Mouse (Mus musculus): ENCODE results near the gene Sorcs3.

The Sorcs3 gene

GRCm38 (mm10) chr19:48205929-48206814, at the start of gene Sorcs3:
TSS of gene Sorcs3 (plus strand) at chr19:48206025.
- DNase-seq (ENCODE audit: low spot score in 2 of 2): no peak

GRCm38 (mm10) chr19:48165341-48165740, 40.5 kb upstream of the Sorcs3 start:
- DNase-seq (ENCODE audit: low spot score in 2 of 2): no peak

- DNase-seq (ENCODE audit: low spot score in 2 of 2): no peak
These were observed 38.7 kb upstream of the Sorcs3 start for GRCm38 (mm10) chr19:48167110-48167509.

GRCm38 (mm10) chr19:48168284-48168683, 37.5 kb upstream of the Sorcs3 start:
- no peak for DNase-seq (ENCODE audit: low spot score in 2 of 2)

GRCm38 (mm10) chr19:48174717-48175116, 31.1 kb upstream of the Sorcs3 start:
- no peak for DNase-seq (ENCODE audit: low spot score in 2 of 2)

- DNase-seq (ENCODE audit: low spot score in 2 of 2): no peak
These were observed 1.8 kb upstream of the Sorcs3 start for GRCm38 (mm10) chr19:48203928-48204470.

GRCm38 (mm10) chr19:48204476-48204875, 1.3 kb upstream of the Sorcs3 start:
- DNase-seq (ENCODE audit: low spot score in 2 of 2): no peak

GRCm38 (mm10) chr19:48204892-48205761, 698 bp upstream of the Sorcs3 start:
- no peak for DNase-seq (ENCODE audit: low spot score in 2 of 2)

- no peak for DNase-seq (ENCODE audit: low spot score in 2 of 2)
These were observed 1.3 kb downstream of the Sorcs3 start for GRCm38 (mm10) chr19:48206861-48207730.

GRCm38 (mm10) chr19:48207731-48208370, 2.0 kb downstream of the Sorcs3 start:
- no peak for DNase-seq (ENCODE audit: low spot score in 2 of 2)

- DNase-seq (ENCODE audit: low spot score in 2 of 2): no peak
These were observed 9.6 kb downstream of the Sorcs3 start for GRCm38 (mm10) chr19:48215379-48215778.

GRCm38 (mm10) chr19:48237786-48238372, 32.1 kb downstream of the Sorcs3 start:
- DNase-seq (ENCODE audit: low spot score in 2 of 2): no peak

GRCm38 (mm10) chr19:48238391-48238790, 32.6 kb downstream of the Sorcs3 start:
- DNase-seq (ENCODE audit: low spot score in 2 of 2): no peak

GRCm38 (mm10) chr19:48240960-48241359, 35.1 kb downstream of the Sorcs3 start:
- DNase-seq (ENCODE audit: low spot score in 2 of 2): no peak

- DNase-seq (ENCODE audit: low spot score in 2 of 2): no peak
These were observed 38.2 kb downstream of the Sorcs3 start for GRCm38 (mm10) chr19:48244036-48244435.

GRCm38 (mm10) chr19:48259223-48259622, 53.4 kb downstream of the Sorcs3 start:
- no peak for DNase-seq (ENCODE audit: low spot score in 2 of 2)

- DNase-seq (ENCODE audit: low spot score in 2 of 2): no peak
These were observed 54.8 kb downstream of the Sorcs3 start for GRCm38 (mm10) chr19:48260671-48261070.

- no peak for DNase-seq (ENCODE audit: low spot score in 2 of 2)
These were observed 57.9 kb downstream of the Sorcs3 start for GRCm38 (mm10) chr19:48263750-48264149.

- DNase-seq (ENCODE audit: low spot score in 2 of 2): no peak
These were observed 74.4 kb downstream of the Sorcs3 start for GRCm38 (mm10) chr19:48280273-48280672.

- DNase-seq (ENCODE audit: low spot score in 2 of 2): no peak
These were observed 76.4 kb downstream of the Sorcs3 start for GRCm38 (mm10) chr19:48282250-48282649.

Data from heart, adult 9 months (tissue).